Mouse (Mus musculus) granulocyte monocyte progenitor cell, adult 5-6 weeks (primary cell): ENCODE data around the gene Nrxn1. TPM values are rescaled to one million over a fixed set of nuclear protein-coding genes. Genes with fewer than 3 reads are reported as not detected.
"Not testable (repeated sequence)": the region's sequence is repeated elsewhere in the genome, so short reads cannot be mapped to it uniquely, and the experiment has no call there.

Experiments
- ATAC-seq: replicated peaks from 2 replicates; pipeline ENCODE4 v1.8.0; 2016; ENCODE audit warnings: mild to moderate bottlenecking, moderate TSS enrichment, inconsistent platforms; ENCODE audit not compliant: poor library complexity, severe bottlenecking
- total RNA-seq, 2 experiments: library from RNA; stranded (forward) in 1 of 2; stranded (reverse) in 1 of 2; fragments of 200-712, 200-1000 nt in 1 of 2; fragments of >200 nt in 1 of 2; fragmentation: Nextera tagmentation in 1 of 2; gene quantifications; 2 replicates each; pipeline ENCODE4 v1.2.3; 2014 to 2017

Nrxn1 gene
- total RNA-seq, 2 experiments from 2014 or later, result 7.7 to 8.6 TPM

- ATAC-seq, result no peak
Observed at GRCm38 (mm10) chr17:90594798-90595533, 497.9 kb downstream of the Nrxn1 start.

- ATAC-seq, result no peak
Observed at GRCm38 (mm10) chr17:90586891-90587290, 506.0 kb downstream of the Nrxn1 start.

DNA sequence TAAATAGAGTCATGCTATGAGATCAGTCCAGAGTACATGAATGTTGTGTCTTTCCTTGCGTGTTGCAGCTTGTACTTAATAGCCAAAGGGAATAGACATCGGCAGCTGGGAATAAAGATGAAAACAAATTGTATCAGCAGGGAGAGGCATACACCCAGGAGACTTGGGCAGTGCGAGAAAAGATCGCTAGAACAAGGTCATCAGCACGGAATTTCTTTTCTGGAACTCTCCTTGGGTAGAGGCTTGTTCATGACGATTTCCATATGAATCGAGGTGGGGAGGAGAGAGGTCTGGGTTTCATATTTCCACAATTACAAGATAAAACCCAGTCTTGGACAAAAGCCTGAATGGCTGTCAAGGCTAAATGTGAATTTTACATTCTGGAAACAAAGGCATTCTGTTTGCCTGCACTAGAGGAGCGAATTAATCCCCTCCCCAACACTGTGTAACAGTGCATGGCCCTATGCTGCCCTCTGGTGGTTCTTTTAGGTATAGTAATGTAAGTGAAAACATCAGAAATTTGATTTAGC is 508.1 kb downstream of the Nrxn1 start:
- peak; percentile 77; the same call in 1 of the 2 replicates for ATAC-seq

GRCm38 (mm10) chr17:90583826-90584534 is 508.9 kb downstream of the Nrxn1 start:
- peak; percentile 89 for ATAC-seq

DNA sequence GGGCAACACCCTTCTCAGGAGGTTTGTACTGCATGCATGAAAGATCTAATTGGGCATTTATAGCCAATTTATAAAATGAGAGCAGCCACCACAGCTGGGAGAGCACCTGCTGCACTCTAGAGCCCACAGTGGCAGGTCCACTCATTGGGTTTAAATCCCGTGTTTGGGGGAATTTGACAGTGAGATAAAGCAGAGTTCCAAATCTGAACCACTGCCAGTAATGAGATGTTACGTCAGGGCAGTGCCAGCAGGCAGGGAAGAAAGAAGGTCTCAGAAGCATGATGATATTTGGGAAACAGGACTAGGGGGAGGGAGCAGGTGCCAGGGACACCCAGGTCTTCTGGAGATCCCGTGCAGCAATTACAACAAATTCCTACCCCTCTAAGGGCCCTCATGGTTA is 509.7 kb downstream of the Nrxn1 start:
- no peak for ATAC-seq

GRCm38 (mm10) chr17:90569877-90570276 is 523.0 kb downstream of the Nrxn1 start:
- ATAC-seq, result no peak

DNA sequence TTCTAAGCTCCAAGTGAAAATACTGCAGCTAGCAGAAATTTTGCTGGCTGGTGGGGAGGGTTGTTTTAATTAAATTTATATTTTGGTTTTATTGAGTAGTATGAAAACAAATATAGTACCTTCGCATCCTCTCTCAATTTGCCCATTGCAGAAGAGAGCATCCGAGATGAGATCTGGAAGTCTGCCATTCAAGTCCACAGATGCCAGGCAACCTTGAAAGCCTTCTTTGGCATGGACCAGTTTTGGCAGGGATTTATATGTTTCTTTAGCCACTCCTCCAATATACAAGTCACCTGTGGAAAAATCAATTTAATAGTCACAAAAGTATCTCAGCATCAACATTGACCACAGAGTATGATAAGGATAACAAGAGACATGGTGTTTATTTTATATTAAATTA is 527.7 kb downstream of the Nrxn1 start:
- ATAC-seq, result no peak

DNA sequence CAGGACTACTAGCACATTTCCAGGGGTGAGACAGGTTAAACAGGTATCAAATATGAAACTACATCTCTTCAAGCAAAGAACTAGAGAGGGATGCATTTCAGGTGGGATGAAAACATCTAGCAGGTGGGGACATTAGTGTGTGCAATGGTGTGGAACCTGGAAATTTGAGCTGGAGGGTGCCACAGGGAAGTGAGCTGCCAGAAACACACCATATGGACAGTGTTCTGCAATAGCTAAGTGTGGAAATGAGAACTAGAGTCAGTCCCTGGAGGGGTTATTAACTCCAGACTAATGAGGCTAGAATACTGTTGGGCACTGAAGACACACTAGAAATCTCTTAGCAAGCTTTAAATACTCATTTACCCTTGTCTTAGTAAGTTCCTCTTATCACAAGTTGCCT is 536.5 kb downstream of the Nrxn1 start:
- no peak for ATAC-seq

GRCm38 (mm10) chr17:90550415-90550814 is 542.5 kb downstream of the Nrxn1 start:
- ATAC-seq, result no peak

DNA sequence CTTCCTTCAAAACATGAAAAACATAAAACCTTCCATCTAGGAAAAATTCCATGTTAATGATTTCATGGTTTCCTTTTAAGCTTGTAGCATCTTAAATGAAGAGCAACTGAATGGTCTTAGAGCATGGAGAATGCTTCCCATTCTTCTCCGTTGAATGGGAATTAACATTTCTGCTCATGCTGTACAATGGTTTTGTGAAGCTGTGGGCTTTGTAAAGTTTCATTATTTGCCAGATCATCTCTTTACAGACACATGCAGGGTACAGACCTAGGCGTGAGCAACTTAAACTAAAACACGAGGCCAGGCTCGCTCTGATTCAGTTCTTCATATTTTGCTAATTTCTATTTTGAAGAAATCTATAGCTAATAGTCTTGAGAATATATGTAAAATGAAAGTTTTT is 546.1 kb downstream of the Nrxn1 start:
- ATAC-seq, result no peak

DNA sequence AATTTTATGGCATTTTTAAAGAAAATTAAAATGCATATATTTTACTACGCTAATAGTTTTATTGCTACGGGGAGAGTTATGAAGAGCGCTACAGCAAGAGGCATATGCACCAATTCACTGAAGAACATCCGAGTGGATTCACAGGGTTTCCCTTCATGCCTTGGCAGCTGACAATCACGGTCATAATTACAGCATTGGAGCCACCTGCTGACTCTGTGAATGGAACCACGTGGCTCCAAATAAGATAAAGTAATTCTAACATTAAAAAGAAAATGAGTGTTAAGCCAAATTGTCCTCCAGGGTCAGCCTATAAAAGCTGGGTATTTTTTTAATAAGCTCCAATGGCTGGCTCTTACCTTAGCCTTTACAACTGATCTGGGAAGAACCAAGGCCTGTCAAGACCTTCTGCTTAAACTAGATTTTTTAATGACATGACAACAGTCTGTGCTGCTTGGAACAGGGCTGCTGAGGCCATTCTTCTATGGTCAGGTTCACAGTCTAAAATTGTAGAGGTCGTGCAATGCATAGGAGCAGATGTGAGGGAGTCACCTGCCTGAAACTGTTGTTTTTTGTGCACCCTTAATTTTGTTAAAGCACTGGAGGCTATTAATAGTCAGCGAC is 548.1 kb downstream of the Nrxn1 start:
- ATAC-seq, result no peak

DNA sequence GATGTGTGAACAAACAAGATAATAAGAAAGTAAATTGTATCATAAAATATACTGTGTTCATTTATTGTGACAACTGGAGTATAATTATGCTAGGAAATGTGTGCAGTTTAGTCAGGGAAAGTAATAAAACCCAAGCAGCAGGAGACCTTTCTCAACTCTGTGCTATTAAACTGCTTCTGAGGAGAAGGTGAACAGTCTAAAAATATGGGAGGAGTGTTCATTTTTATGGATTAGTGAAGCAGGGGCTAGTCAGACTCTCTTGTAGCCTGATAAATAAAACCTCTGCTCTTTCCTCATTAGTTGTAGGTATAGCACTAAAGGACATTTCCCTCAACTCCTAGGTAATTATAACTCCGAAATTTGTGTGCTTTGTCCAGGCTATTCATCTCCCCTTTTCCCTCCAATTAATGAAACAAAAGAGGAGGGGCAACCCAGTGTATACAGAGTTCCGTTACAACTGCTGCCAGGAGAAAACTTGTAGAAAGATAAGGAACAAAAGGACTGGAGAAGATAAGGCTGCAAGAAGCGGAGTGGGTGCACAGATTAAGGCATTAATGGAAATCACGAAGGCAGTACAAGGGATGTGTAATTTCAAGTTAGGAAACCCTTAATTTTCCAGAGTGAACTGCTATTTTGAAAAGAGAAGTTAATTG is 548.8 kb downstream of the Nrxn1 start:
- no peak for ATAC-seq

DNA sequence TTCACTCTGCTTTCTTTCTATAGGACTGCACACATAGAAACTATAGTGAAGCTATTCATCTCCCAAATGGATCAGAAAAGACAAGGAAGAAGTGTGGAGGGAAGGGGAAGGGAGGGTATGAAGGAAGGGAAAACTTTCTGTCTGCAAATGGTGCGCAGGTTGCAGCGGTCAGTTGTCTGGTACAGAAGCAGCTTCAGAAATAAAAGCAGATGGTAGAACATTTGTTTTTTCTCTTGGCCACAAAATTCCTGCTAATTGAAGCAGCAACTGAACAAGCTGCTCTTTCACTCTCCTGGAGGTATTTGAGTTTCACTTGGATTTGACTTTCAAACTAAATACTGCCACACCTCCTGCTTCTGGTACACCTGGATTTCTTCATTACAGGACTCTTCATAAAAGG is 561.4 kb downstream of the Nrxn1 start:
- no peak for ATAC-seq

GRCm38 (mm10) chr17:90506026-90506425 is 586.8 kb downstream of the Nrxn1 start:
- no peak for ATAC-seq

GRCm38 (mm10) chr17:90503999-90504398 is 588.9 kb downstream of the Nrxn1 start:
- ATAC-seq, result not testable (repeated sequence)

DNA sequence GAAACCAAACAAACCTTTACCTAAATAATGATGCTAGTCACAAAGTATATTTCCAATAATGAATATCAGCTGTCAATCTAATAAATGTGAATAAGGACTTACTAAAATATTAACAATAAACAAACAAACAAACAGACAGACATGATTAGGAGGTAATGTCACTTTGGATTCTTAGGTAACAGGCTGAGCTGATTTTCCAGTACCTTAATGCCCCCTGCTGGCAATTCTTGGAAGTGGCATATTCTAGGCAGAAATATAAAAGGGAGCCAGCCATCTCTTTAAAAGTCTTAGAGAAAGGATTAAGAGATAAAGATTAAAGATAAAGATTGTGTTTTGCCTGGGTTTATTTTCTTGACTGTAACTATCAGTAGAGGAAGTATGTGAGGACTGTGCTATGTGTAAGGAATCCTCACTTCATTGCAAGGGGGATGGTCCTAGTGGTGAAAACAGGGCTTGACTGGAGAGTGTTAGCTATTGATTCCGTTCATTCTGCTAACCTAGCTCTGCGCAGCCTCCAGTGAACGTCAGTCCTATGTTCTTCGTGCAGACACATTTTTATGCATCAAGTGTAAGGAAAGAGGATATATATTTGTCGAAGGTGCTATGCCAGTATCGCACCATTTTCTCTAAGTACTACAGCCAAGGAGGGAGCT is 591.7 kb downstream of the Nrxn1 start:
- ATAC-seq, result peak; percentile 78

GRCm38 (mm10) chr17:90479531-90480250 is 613.2 kb downstream of the Nrxn1 start:
- no peak for ATAC-seq

- no peak for ATAC-seq
Observed at GRCm38 (mm10) chr17:90456748-90457147, 636.1 kb downstream of the Nrxn1 start.

DNA sequence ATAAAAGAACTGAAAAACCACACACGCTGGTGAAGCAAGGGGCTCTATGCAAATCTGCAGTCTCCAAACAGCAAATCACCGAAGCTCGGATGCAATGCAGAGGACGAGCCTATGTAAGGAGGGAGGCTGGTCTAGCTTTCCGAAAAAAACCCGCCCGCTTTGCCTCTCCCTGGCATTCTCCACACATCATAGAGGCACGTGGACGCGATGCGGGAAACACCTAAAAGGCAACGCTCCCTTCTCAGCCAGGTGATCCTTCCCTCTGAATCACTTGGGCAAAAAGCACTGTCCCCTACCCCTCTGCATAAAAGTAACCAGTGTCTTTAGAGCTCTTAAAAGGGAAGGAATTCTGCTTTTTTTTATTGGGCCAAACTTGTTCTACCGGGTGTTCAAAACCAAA is 637.0 kb downstream of the Nrxn1 start:
- peak; percentile 40; the same call in 1 of the 2 replicates for ATAC-seq

DNA sequence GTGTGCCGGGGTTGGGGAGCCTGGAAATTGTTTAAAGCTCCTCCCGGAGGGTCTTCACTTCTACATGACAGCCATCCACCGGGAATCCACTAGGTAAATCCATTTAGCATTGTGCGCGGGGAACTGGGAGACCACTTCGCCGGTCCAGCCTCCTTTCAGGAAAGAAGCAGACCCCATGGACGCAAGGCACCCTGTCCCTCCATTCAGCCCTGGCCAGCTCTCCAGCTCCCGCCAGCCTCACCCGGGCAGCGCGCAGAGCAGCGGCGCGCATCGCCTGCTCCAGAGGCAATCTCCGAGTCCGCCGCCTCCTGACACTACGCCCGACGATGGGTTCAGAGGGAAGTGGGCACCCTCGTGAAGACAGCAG is 637.5 kb downstream of the Nrxn1 start:
- ATAC-seq, result peak; percentile 66
